Mouse (Mus musculus): ENCODE data around the gene Pnma1. TPM values are rescaled to one million over a fixed set of nuclear protein-coding genes. Genes with fewer than 3 reads are reported as not detected.
A peak's percentile ranks its signal among the peaks of the same experiment; 100 is the strongest.
"Not testable (repeated sequence)": the region's sequence is repeated elsewhere in the genome, so short reads cannot be mapped to it uniquely, and the experiment has no call there.

Gene Pnma1
- total RNA-seq, 2 experiments from 2014 or later: 4.8 to 5.1 TPM

DNA sequence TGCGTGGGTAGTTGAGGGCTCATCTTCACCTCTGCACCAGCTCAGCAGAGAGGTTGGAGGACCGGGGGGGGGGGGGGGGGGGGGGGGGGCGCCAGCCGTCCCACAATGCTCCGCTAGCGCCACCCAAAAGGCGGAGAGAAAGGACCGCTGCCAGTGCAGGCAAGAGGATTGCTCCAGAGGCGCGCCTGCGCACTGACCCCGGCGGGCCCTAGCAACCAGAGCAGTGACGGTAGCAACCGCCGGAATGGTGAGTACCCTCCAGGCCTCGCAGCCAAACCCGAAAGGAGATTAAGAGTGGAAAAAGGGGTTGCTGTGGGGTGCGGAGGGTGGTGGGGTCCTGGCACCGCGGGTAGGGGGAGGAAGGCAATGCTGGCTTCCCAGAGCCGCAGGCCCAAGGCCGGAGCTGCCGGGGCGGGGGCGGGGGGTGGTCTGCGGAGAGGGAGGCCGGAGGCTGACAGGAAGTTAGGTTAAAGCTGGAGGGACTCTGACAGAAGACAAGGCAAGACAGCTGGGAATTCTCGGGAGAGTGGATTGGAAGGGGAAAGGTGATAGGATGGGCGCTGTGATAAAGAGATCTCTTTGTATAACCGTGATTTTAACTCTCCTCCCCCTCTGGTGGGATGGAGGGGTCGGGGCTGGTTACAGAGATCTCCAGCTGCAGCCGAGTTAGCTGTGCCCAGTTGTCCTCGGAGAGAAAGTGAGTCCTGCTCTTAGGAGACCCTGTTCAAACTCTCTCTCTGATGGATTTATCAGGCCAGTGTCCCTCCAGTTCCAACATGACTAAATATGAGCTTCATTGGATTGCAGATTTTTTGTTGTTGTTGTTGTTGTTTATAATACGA lies 33.9 kb downstream of the Pnma1 start, which contains the start of gene Dnal1:
Gene Dnal1 (plus strand): TSS at position 214 of the 842 bp plus-strand sequence.
- intact Hi-C loops (cut with DNase I): no loop called here
- peak within 1 kb of the TSS; percentile 56 for H3K27ac ChIP-seq
- peak within 1 kb of the TSS; percentile 75 for H3K4me3 ChIP-seq

DNA sequence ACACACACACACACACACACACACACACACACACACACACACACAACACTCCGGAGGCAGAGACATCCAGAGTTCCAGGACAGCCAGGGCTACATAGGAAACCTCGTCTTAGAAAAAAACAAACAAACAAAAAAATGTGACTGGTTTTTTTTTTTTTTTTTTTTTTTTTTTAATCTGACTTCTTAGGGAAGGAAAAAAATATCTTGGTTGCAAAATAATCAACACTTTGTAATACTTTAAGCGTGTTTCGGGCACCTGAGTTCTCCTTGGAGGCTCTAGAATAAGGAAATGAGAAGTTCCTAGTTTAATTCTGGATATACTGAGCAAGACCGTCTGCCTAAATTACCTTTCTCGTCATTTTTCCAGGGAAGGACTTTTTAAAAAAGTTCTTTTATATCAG lies 34.6 kb downstream of the Pnma1 start:
- no peak for DNase-seq (ENCODE audit: extremely low spot score in 1 of 2, low spot score in 2 of 2)
- Histone ChIP-seq H3K27ac (peak overlapping the region; percentile 50; the same call in 1 of the 2 replicates), H3K4me3 (peak overlapping the region; percentile 75)
- no peak for TF ChIP-seq CTCF (IDR thresholded peaks at IDR 0.05)
- intact Hi-C loops (cut with DNase I): no loop called here

More for the DNA sequence above, 33.9 kb downstream of the Pnma1 start, which contains the start of gene Dnal1:
- peak; percentile 85 to 88 for DNase-seq (ENCODE audit: extremely low spot score in 1 of 2, low spot score in 2 of 2)
- TF ChIP-seq CTCF (IDR thresholded peaks at IDR 0.05): no peak; the same call in 1 of the 2 replicates

DNA sequence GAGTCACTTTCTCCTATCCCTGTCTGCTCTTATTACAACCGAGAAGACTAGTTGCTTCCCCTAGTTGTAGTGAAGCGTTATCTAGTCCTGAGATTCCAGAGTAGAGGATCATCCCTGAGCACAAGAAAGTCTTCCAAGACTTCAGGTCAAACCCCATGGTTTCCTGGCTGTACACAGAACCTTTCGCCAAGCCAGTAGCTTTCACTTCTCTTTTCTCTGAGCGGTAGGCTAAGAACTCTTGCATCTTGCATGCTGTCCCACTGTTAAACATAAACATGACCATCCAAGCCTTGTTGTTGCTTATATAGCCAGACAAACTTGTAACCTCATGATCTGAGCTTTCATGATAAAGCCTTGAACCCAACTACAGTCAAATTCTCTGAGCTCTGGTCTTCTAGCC lies 37.5 kb downstream of the Pnma1 start:
- no peak for DNase-seq (ENCODE audit: extremely low spot score in 1 of 2, low spot score in 2 of 2)
- Histone ChIP-seq H3K27ac (no peak overlapping the region), H3K4me3 (no peak overlapping the region)
- intact Hi-C loops (cut with DNase I): no loop called here
- no peak for TF ChIP-seq CTCF (IDR thresholded peaks at IDR 0.05)

DNA sequence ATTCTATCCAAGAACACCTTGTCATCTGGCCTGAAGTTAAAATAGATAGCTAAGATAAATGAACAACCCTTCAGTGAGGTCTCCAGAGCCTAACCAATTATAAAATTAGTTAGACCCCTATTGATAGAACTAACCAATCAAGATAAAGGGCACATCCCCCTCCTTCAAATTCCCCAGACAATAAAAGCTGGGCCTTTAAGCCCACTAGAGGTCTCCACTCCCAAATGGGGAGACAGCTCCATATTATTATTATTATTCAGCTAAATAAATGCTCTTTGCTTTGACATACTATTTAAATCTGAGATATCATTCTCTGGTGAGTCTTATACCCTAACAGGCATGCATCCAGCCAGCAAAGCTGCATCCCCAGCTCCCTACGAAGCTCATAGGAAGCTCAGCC lies 38.4 kb downstream of the Pnma1 start:
- Histone ChIP-seq H3K4me3 (no peak overlapping the region), H3K27ac (no peak overlapping the region)
- intact Hi-C loops (cut with DNase I): no loop called here
- peak; percentile 5; the same call in 1 of the 2 replicates for TF ChIP-seq CTCF (IDR thresholded peaks at IDR 0.05)
- DNase-seq (ENCODE audit: extremely low spot score in 1 of 2, low spot score in 2 of 2): no peak

DNA sequence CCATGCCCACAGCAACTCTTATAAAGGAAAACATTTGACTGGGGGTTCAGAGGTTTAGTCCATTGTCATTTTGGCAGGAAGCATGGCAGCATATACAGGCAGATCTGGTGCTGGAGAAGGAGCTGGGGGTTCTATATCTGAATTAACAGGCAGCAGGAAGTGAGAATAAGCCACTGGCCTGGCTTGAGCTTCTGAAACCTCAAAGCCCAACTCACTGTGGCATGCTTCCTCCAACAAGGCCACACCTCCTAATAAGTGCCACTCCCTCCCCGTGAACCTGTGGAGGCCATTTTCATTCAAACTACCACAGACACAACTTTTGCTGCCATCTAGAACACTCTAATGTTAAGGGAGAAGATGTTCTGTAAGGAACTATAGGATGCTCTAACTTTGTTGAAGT lies 40.6 kb downstream of the Pnma1 start:
- H3K27ac ChIP-seq: no peak overlapping the region
- DNase-seq (ENCODE audit: extremely low spot score in 1 of 2, low spot score in 2 of 2): no peak
- intact Hi-C loops (cut with DNase I): no loop called here
- no peak overlapping the region for H3K4me3 ChIP-seq
- no peak for TF ChIP-seq CTCF (IDR thresholded peaks at IDR 0.05)

DNA sequence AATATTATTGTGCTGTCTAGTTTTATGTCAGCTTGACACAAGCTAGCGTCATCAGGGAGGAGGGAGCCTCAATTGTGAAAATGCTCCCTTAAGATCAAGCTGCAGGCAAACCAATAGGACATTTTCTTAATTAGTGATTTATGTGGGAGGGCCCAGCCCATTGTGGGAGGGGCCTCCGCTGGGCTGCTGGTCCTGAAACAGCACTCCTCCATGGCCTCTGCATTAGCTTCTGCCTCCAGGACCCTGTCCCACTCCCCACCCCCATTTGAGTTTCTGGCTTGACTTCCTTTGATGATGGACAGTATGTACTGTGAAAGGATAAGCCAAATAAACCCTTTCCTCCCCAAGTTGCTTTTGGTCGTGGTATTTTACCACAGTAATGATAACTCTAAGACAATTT lies 41.3 kb downstream of the Pnma1 start:
- TF ChIP-seq CTCF (IDR thresholded peaks at IDR 0.05): no peak

DNA sequence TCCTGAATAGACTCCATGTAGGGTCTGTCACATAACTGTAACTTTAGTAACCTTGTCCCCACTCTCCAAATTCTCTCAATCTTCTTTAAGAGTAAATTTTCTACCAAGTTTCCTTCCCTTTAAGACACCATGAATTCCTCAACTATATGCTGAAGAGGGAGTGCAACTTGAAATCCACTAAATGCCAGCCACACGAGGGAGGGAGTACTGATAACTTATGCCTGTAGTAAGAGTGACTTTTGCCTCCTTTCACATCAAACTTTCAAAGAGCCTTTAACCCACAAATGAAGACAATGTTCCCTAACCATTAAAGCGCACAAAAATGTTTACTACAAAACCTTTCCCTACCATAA lies 46.8 kb downstream of the Pnma1 start:
- no peak for DNase-seq (ENCODE audit: extremely low spot score in 1 of 2, low spot score in 2 of 2)
- H3K27ac ChIP-seq: peak overlapping the region; percentile 84
- H3K4me3 ChIP-seq: peak overlapping the region; percentile 64
- TF ChIP-seq CTCF (IDR thresholded peaks at IDR 0.05): no peak
- intact Hi-C loops (cut with DNase I): no loop called here

More for the DNA sequence above, 41.3 kb downstream of the Pnma1 start:
- H3K4me3 ChIP-seq: no peak overlapping the region
- DNase-seq (ENCODE audit: extremely low spot score in 1 of 2, low spot score in 2 of 2): no peak
- intact Hi-C loops (cut with DNase I): no loop called here
- H3K27ac ChIP-seq: no peak overlapping the region

DNA sequence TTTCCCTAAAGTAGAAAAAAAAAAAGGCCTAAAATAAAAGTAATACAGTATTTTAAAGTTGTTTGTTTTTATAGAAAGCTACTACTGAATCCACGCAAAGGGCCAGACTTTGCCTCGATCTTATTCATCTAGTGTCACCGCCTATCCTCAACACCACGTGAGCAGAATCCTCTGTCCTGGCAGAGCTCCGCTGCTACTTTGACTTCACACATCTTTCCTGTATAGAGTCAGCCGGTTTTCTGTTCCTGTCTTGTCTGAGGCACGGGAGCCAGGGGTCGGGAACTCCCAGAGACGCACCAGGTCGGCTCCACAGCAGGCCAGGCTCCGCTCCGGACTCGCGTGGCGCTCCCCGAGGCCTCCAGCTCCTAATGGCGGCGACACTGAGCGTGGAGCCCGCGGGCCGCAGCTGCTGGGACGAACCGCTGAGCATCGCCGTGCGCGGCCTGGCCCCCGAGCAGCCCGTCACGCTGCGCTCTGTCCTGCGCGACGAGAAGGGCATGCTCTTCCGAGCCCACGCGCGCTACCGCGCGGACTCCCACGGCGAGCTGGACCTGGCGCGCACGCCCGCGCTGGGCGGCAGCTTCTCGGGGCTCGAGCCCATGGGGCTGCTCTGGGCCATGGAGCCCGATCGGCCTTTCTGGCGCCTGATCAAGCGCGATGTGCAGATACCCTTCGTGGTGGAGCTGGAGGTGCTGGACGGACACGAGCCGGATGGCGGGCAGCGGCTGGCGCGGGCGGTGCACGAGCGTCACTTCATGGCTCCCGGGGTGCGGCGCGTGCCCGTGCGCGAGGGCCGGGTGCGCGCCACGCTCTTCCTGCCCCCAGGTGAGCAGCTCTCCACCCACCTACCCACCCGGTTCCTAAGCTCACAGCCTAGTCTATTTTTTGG lies 47.4 kb downstream of the Pnma1 start, which contains the start of gene Acot6:
Gene Acot6 (plus strand): TSS at position 51 of the 889 bp plus-strand sequence.
- Histone ChIP-seq H3K27ac (peak within 1 kb of the TSS; percentile 84), H3K4me3 (peak within 1 kb of the TSS; percentile 64)
- DNase-seq (ENCODE audit: extremely low spot score in 1 of 2, low spot score in 2 of 2): peak; percentile 31 to 52
- intact Hi-C loops (cut with DNase I): not testable (repeated sequence)

DNA sequence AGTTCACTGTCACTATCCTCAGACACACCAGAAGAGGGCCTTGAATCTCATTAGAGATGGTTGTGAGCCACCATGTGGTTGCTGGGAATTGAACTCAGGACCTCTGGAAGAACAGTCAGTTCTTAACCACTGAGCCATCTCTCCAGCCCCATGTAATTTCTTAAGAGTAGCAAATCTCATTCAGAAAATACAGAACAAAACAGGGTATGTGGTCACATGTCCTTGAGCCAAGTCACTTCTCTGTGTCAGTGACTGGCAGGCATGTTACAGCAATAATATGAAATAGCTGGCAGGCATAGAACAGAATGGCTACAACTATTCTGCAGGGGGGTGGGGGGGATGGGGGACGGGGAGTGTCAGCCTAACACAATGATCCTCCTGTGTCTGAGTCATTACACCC lies 48.2 kb downstream of the Pnma1 start:
- TF ChIP-seq CTCF (IDR thresholded peaks at IDR 0.05): no peak
- intact Hi-C loops (cut with DNase I): no loop called here
- Histone ChIP-seq H3K27ac (no peak overlapping the region), H3K4me3 (no peak overlapping the region; the same call in 1 of the 2 replicates)
- DNase-seq (ENCODE audit: extremely low spot score in 1 of 2, low spot score in 2 of 2): no peak

DNA sequence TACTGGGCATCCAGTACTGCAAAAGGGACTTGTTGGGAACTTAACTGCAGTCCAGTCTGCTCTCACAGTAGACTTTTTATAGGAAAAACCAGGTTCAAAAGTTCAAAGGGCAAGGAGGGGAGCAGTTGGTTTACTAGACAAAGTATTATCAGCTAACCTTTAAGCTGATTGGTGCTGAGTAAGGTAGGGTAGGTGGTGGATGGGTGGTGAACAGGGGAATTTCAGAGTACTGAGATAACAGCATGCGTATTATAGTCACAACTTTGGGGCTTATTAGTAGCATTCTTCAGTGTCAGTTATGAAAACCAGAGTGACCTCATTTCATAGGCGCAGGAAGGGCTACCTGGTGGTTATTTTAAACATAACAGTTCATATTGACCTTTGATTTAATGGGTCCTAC lies 48.7 kb downstream of the Pnma1 start:
- no peak overlapping the region for H3K4me3 ChIP-seq
- intact Hi-C loops (cut with DNase I): no loop called here
- no peak for DNase-seq (ENCODE audit: extremely low spot score in 1 of 2, low spot score in 2 of 2)
- no peak overlapping the region for H3K27ac ChIP-seq
- no peak for TF ChIP-seq CTCF (IDR thresholded peaks at IDR 0.05)

Other genes starting within 250 kb of the Pnma1 start
- 10 to 100 TPM; 70.0 to 81.1 TPM for gene Numb, start 226.6 kb downstream of the Pnma1 start, total RNA-seq (2021)
- 10 to 100 TPM; 18.5 to 18.8 TPM for gene Riox1, start 197.9 kb downstream of the Pnma1 start, total RNA-seq (2021)
- gene Heatr4, start 163.6 kb downstream of the Pnma1 start, total RNA-seq (2021): not detected
- 10 to 100 TPM in 1 of 2 experiments, 1 to 10 TPM in 1; 9.5 to 10.4 TPM for gene Acot2, start 160.6 kb downstream of the Pnma1 start, total RNA-seq (2021)
- gene Acot1, start 139.0 kb downstream of the Pnma1 start, total RNA-seq (2021): 10 to 100 TPM; 12.8 to 13.3 TPM
- 1 to 10 TPM; 2.3 to 2.9 TPM for gene Acot4, start 110.1 kb downstream of the Pnma1 start, total RNA-seq (2021)
- gene Gm49366, start 109.6 kb downstream of the Pnma1 start, total RNA-seq (2021): 1 to 10 TPM; 1.3 to 1.4 TPM
- gene Acot3, start 96.3 kb downstream of the Pnma1 start, total RNA-seq (2021): 1 to 10 TPM; 2.3 to 3.3 TPM
- gene Acot5, start 79.2 kb downstream of the Pnma1 start, total RNA-seq (2021): 1 to 10 TPM; 5.8 to 7.3 TPM
- 1 to 10 TPM; 3.3 TPM for gene Acot6, start 47.8 kb downstream of the Pnma1 start, total RNA-seq (2021)
- 100 to 1,000 TPM in 1 of 2 experiments, 10 to 100 TPM in 1; 94.4 to 103 TPM for gene Dnal1, start 34.1 kb downstream of the Pnma1 start, total RNA-seq (2021)
- gene Elmsan1, start 70.4 kb upstream of the Pnma1 start, total RNA-seq (2021): 10 to 100 TPM; 16.6 to 22.8 TPM
- 10 to 100 TPM; 29.3 to 30.0 TPM for gene Ptgr2, start 136.7 kb upstream of the Pnma1 start, total RNA-seq (2021)
- 10 to 100 TPM; 37.9 to 39.7 TPM for gene Zfp410, start 168.4 kb upstream of the Pnma1 start, total RNA-seq (2021)
- 10 to 100 TPM; 27.6 to 30.7 TPM for gene Coq6, start 213.2 kb upstream of the Pnma1 start, total RNA-seq (2021)
- 10 to 100 TPM; 10.3 to 12.8 TPM for gene Fam161b, start 213.3 kb upstream of the Pnma1 start, total RNA-seq (2021)